Mouse (Mus musculus): ENCODE measurements at regions not wholly inside any gene's neighbourhood (a gene's known extent, or its start where the extent isn't known, plus 50 kb on each side); places are given as distances from the start of the nearest gene placed in this dataset.

DNA sequence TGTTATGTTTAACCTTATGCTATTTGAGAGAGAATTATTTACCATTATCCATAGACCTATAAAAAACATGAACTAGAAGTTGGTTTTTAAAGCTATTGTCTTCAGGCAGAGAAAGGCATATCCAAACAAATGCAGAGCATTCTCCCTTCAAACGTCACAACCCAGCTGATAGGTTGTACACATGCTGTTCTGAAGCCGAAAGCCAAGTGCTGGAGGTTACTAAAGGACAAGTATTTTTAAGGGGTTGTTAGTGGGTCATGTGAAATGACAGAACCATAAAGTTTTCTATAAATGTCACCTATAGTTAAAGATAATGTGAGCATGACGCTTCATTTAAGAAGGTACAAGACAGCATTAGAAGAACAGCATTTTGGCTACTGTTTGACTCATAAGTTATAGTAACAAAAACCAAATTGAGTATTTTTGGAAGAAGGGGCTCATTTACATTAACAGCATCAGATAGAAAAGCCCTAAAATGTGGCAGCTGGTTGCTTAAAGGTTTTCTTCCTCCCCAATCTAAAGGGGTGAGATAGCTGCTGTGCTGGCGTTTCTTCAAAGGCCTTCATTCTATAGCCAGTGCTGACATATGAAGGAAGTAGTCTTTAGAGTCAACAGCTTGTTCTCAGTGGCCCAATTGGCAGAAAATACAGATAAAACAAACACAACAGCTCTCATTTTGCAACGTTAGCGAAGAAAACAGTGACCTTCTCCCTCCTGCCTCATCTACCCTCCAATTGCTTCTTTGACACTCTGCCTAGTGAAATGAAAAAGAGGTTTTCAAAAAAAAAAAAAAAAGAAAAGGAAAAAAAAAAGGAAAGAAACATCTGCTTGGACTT lies 359.4 kb upstream of the Paip1 start:
- ATAC-seq (replicated peaks; ENCODE audit: low FRiP score) (no peak), DNase-seq (ENCODE audit: low spot score) (no peak)
- Histone ChIP-seq H3K4me3 (ENCODE audit: low read depth, low read length) (no peak overlapping the region), H3K27ac (ENCODE audit: low read depth, low read length) (no peak overlapping the region), H3K4me2 (ENCODE audit: low read depth, low read length, severe bottlenecking) (no peak overlapping the region), H3K4me1 (replicated peaks; ENCODE audit: control insufficient read depth, insufficient read depth, low read length) (no peaks in the 10 kb centered on the region), H3K27me3 (ENCODE audit: control insufficient read depth, insufficient read depth, low read length) (no peaks in the 10 kb centered on the region), H3K9ac (ENCODE audit: low read length) (no peak overlapping the region), H3K9me3 (ENCODE audit: control insufficient read depth, low read length) (no peaks in the 10 kb centered on the region), H3K36me3 (ENCODE audit: control insufficient read depth, insufficient read depth, low read length) (no peaks in the 10 kb centered on the region)
- WGBS, result 79% methylated on average over 6 of the region's 6 CpGs

DNA sequence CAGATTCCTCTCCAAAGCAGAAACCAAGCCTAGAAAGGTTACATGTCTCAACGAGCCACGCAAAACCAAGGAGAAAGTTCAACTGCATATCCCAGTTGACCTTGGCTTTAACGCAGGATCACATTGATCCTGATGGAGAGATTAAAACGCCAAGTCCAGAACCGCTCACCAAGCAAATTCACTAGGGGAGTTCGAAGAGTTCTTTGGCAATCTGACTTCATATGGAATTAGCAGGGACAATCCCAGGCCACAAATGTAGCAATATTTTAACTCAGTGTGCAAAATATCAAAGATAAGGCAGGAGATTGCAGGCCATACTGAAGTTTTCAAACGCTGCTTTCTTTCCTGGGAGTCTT lies 358.8 kb upstream of the Paip1 start:
- H3K27me3 ChIP-seq (ENCODE audit: control insufficient read depth, insufficient read depth, low read length), result no peaks in the 10 kb centered on the region
- no peak overlapping the region for H3K4me3 ChIP-seq (ENCODE audit: low read depth, low read length)
- H3K9me3 ChIP-seq (ENCODE audit: control insufficient read depth, low read length), result no peaks in the 10 kb centered on the region
- 94% methylated on average over 7 of the region's 7 CpGs for WGBS
- H3K4me2 ChIP-seq (ENCODE audit: low read depth, low read length, severe bottlenecking), result no peak overlapping the region
- DNase-seq (ENCODE audit: low spot score) (no peak), ATAC-seq (replicated peaks; ENCODE audit: low FRiP score) (no peak)
- H3K9ac ChIP-seq (ENCODE audit: low read length), result no peak overlapping the region
- no peak overlapping the region for H3K27ac ChIP-seq (ENCODE audit: low read depth, low read length)
- no peaks in the 10 kb centered on the region for H3K4me1 ChIP-seq (replicated peaks; ENCODE audit: control insufficient read depth, insufficient read depth, low read length)
- no peaks in the 10 kb centered on the region for H3K36me3 ChIP-seq (ENCODE audit: control insufficient read depth, insufficient read depth, low read length)

DNA sequence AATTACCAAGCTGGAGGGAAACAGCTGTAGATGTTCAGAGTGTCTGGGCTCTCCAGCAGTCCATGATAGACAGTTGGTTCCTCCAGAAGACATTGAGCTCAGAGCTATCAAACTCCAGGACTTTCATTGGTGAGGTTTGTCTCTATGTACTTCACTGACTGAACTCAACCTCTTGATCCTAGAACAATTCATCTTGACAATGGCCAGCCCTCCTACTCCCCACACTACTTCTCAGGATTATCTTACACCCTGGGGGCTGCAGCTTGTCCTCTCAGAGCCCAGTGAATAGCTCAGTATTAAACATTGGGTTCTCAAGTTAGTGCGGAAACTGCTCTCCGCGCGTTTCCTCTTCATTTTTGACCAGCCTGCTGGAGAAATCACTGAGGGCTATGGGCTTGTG lies 349.2 kb upstream of the Paip1 start:
- ATAC-seq (replicated peaks; ENCODE audit: low FRiP score), result no peak
- no peak overlapping the region for H3K27ac ChIP-seq (ENCODE audit: low read depth, low read length)

DNA sequence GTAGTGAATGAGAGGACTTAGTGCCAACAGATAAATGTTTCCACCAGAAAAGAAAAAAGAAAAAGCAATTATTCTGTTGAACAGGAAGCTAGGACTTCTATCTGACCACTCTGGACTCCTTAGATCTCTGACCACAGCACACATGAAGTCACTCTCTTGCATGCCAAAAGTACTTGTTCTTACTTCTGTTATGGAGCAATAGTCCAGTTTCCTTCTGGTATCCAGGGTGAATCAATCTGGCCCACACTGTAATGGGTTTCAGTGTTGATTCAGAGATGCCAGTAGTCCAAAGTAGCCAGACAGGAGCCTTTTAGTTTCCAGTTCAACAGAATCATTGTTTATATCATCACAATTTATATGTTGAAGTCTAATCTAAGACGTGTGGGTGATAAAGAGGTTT lies 346.7 kb upstream of the Paip1 start:
- H3K27me3 ChIP-seq (ENCODE audit: control insufficient read depth, insufficient read depth, low read length), result no peaks in the 10 kb centered on the region
- DNase-seq (ENCODE audit: low spot score) (no peak), ATAC-seq (replicated peaks; ENCODE audit: low FRiP score) (no peak)
- 74% methylated on average over 1 of the region's 1 CpGs for WGBS
- H3K4me3 ChIP-seq (ENCODE audit: low read depth, low read length), result no peak overlapping the region
- H3K9ac ChIP-seq (ENCODE audit: low read length), result no peak overlapping the region
- H3K9me3 ChIP-seq (ENCODE audit: control insufficient read depth, low read length), result no peaks in the 10 kb centered on the region
- H3K27ac ChIP-seq (ENCODE audit: low read depth, low read length), result no peak overlapping the region
- no peak overlapping the region for H3K4me2 ChIP-seq (ENCODE audit: low read depth, low read length, severe bottlenecking)
- no peaks in the 10 kb centered on the region for H3K36me3 ChIP-seq (ENCODE audit: control insufficient read depth, insufficient read depth, low read length)
- no peaks in the 10 kb centered on the region for H3K4me1 ChIP-seq (replicated peaks; ENCODE audit: control insufficient read depth, insufficient read depth, low read length)

More for the DNA sequence above, 349.2 kb upstream of the Paip1 start:
- WGBS, result 88% methylated on average over 4 of the region's 4 CpGs
- DNase-seq (ENCODE audit: low spot score), result no peak
- Histone ChIP-seq H3K27me3 (ENCODE audit: control insufficient read depth, insufficient read depth, low read length) (no peaks in the 10 kb centered on the region), H3K36me3 (ENCODE audit: control insufficient read depth, insufficient read depth, low read length) (no peaks in the 10 kb centered on the region), H3K4me1 (replicated peaks; ENCODE audit: control insufficient read depth, insufficient read depth, low read length) (no peaks in the 10 kb centered on the region), H3K9me3 (ENCODE audit: control insufficient read depth, low read length) (no peaks in the 10 kb centered on the region), H3K9ac (ENCODE audit: low read length) (no peak overlapping the region), H3K4me3 (ENCODE audit: low read depth, low read length) (no peak overlapping the region), H3K4me2 (ENCODE audit: low read depth, low read length, severe bottlenecking) (no peak overlapping the region)

DNA sequence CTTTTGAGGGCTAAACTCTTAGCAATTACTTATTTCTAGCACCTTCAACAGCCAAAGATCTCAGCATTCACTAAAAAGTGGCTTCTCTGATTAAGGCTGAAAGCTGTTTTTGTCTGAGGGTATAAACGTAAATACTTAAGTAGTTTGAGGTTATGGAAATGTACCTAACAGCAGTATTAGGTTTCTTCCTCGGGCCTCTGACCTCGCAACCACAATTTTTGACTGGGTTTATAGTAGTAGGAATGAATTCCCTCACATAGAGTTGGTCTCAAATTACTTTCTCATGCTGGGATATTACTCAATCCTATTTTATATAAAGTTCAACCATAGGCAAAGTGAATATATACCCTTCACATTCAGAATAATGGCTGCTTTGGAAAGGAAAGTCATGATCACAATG lies 310.5 kb upstream of the Paip1 start:
- H3K9me3 ChIP-seq (ENCODE audit: control insufficient read depth, low read length), result no peaks in the 10 kb centered on the region
- no peaks in the 10 kb centered on the region for H3K4me1 ChIP-seq (replicated peaks; ENCODE audit: control insufficient read depth, insufficient read depth, low read length)
- H3K9ac ChIP-seq (ENCODE audit: low read length), result no peak overlapping the region
- no peak for DNase-seq (ENCODE audit: low spot score)
- H3K4me3 ChIP-seq (ENCODE audit: low read depth, low read length), result no peak overlapping the region
- ATAC-seq (replicated peaks; ENCODE audit: low FRiP score), result no peak
- no peaks in the 10 kb centered on the region for H3K27me3 ChIP-seq (ENCODE audit: control insufficient read depth, insufficient read depth, low read length)
- no peak overlapping the region for H3K27ac ChIP-seq (ENCODE audit: low read depth, low read length)
- WGBS, result 88% methylated on average over 3 of the region's 3 CpGs
- H3K4me2 ChIP-seq (ENCODE audit: low read depth, low read length, severe bottlenecking), result no peak overlapping the region
- no peaks in the 10 kb centered on the region for H3K36me3 ChIP-seq (ENCODE audit: control insufficient read depth, insufficient read depth, low read length)

DNA sequence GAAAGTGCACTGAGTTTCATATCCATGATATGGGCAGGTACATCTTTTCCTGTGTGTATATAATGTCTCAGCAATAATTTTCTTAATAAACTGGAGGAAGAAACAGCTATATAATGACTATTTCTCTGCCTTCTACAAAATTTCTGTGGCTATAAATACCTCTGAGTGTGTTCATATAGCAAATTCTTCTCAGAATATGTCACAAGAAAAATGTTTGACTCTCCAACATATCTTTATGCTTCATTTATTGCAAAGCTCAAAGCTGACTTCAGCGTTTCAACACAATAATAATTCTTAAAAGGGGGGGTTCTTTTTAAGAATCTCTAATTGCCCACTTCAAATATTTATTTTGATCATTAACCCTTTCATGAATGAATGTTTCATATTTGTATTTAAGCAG lies 310.0 kb upstream of the Paip1 start:
- no peaks in the 10 kb centered on the region for H3K4me1 ChIP-seq (replicated peaks; ENCODE audit: control insufficient read depth, insufficient read depth, low read length)
- no peak for DNase-seq (ENCODE audit: low spot score)
- H3K27ac ChIP-seq (ENCODE audit: low read depth, low read length), result no peak overlapping the region
- H3K9me3 ChIP-seq (ENCODE audit: control insufficient read depth, low read length), result no peaks in the 10 kb centered on the region
- H3K4me3 ChIP-seq (ENCODE audit: low read depth, low read length), result no peak overlapping the region
- no peak for ATAC-seq (replicated peaks; ENCODE audit: low FRiP score)
- H3K36me3 ChIP-seq (ENCODE audit: control insufficient read depth, insufficient read depth, low read length), result no peaks in the 10 kb centered on the region
- WGBS, result 80% methylated on average over 1 of the region's 1 CpGs
- no peaks in the 10 kb centered on the region for H3K27me3 ChIP-seq (ENCODE audit: control insufficient read depth, insufficient read depth, low read length)
- H3K4me2 ChIP-seq (ENCODE audit: low read depth, low read length, severe bottlenecking), result no peak overlapping the region
- H3K9ac ChIP-seq (ENCODE audit: low read length), result no peak overlapping the region

DNA sequence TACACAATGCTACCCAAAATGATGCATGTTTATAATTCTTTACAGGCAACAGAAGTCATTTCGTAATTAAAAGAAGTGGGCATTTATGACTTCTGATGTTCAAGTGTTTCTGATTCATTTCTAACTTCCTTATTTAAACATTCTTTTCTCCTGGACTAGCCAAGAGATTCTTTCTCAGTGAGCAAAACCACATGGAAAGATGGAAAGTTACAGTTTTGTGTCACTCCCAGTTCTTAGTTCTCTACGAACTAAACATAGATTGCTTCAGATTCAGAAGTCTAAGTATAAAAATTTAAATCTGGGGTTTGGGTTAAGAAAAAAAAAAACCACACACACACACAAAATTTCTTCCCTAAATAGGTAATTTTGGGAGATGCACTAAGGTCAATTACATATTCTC lies 288.0 kb upstream of the Paip1 start:
- H3K9me3 ChIP-seq (ENCODE audit: control insufficient read depth, low read length), result no peaks in the 10 kb centered on the region
- no peak overlapping the region for H3K27ac ChIP-seq (ENCODE audit: low read depth, low read length)
- WGBS, result 94% methylated on average over 2 of the region's 2 CpGs
- no peaks in the 10 kb centered on the region for H3K4me1 ChIP-seq (replicated peaks; ENCODE audit: control insufficient read depth, insufficient read depth, low read length)
- no peak overlapping the region for H3K4me3 ChIP-seq (ENCODE audit: low read depth, low read length)
- no peak for ATAC-seq (replicated peaks; ENCODE audit: low FRiP score)
- no peak for DNase-seq (ENCODE audit: low spot score)
- no peak overlapping the region for H3K4me2 ChIP-seq (ENCODE audit: low read depth, low read length, severe bottlenecking)
- no peaks in the 10 kb centered on the region for H3K27me3 ChIP-seq (ENCODE audit: control insufficient read depth, insufficient read depth, low read length)
- H3K9ac ChIP-seq (ENCODE audit: low read length), result no peak overlapping the region
- H3K36me3 ChIP-seq (ENCODE audit: control insufficient read depth, insufficient read depth, low read length), result no peaks in the 10 kb centered on the region

DNA sequence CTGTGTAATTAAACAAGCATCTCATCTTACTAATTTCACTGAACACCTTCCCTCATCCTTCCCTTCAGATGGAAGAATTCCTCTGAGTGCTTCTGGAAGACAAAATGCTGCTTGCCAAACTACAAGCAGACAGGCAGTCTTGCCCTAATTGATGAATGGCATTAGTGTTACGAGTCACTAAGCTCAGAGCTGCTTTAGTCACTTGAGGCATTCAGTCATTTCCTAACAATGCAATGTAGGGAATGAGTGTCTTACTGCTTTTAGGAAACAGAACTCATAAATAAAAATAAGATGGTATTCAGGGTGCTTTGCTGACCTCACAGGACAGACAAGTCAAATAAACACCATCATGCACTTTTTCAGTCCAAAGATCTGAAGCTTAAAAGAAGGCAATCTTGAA lies 285.1 kb upstream of the Paip1 start:
- no peak overlapping the region for H3K9ac ChIP-seq (ENCODE audit: low read length)
- no peak overlapping the region for H3K4me3 ChIP-seq (ENCODE audit: low read depth, low read length)
- DNase-seq (ENCODE audit: low spot score), result no peak
- no peak overlapping the region for H3K4me2 ChIP-seq (ENCODE audit: low read depth, low read length, severe bottlenecking)
- no peak overlapping the region for H3K27ac ChIP-seq (ENCODE audit: low read depth, low read length)
- no peak for ATAC-seq (replicated peaks; ENCODE audit: low FRiP score)
- no peaks in the 10 kb centered on the region for H3K4me1 ChIP-seq (replicated peaks; ENCODE audit: control insufficient read depth, insufficient read depth, low read length)
- WGBS, result 0% methylated on average over 1 of the region's 1 CpGs
- no peaks in the 10 kb centered on the region for H3K27me3 ChIP-seq (ENCODE audit: control insufficient read depth, insufficient read depth, low read length)
- H3K36me3 ChIP-seq (ENCODE audit: control insufficient read depth, insufficient read depth, low read length), result no peaks in the 10 kb centered on the region
- no peaks in the 10 kb centered on the region for H3K9me3 ChIP-seq (ENCODE audit: control insufficient read depth, low read length)

GRCm38 (mm10) chr13:119145713-119146112 lies 282.7 kb upstream of the Paip1 start:
- no peak for ATAC-seq (replicated peaks; ENCODE audit: low FRiP score)
- Histone ChIP-seq H3K4me3 (ENCODE audit: low read depth, low read length) (no peak overlapping the region), H3K9me3 (ENCODE audit: control insufficient read depth, low read length) (no peaks in the 10 kb centered on the region), H3K4me2 (ENCODE audit: low read depth, low read length, severe bottlenecking) (no peak overlapping the region), H3K4me1 (replicated peaks; ENCODE audit: control insufficient read depth, insufficient read depth, low read length) (no peaks in the 10 kb centered on the region), H3K27ac (ENCODE audit: low read depth, low read length) (no peak overlapping the region), H3K9ac (ENCODE audit: low read length) (no peak overlapping the region), H3K36me3 (ENCODE audit: control insufficient read depth, insufficient read depth, low read length) (no peaks in the 10 kb centered on the region), H3K27me3 (ENCODE audit: control insufficient read depth, insufficient read depth, low read length) (no peaks in the 10 kb centered on the region)
- WGBS, result 80% methylated on average over 4 of the region's 4 CpGs
- no peak for DNase-seq (ENCODE audit: low spot score)
